Mouse (Mus musculus) neural tube, embryonic 11.5 days (tissue): ENCODE measurements at regions not wholly inside any gene's neighbourhood (a gene's known extent, or its start where the extent isn't known, plus 50 kb on each side); places are given as distances from the start of the nearest gene placed in this dataset.

Source experiments
- ATAC-seq: fragments of 200-750 bp; cut with Nextera tagmentation; 2 replicates; pipeline ENCODE4 v1.8.0; 2017; ENCODE audit warnings: moderate number of reproducible peaks, mild to moderate bottlenecking, moderate TSS enrichment, moderate library complexity; ENCODE audit not compliant: insufficient read depth, low FRiP score, low TSS enrichment
- DNase-seq: peaks from one replicate; pipeline ENCODE4 v3.0.0-alpha.2; 2015; ENCODE audit warnings: low spot score
- H3K27ac ChIP-seq: fragments of 300-500 bp; sonication (generic); 2 replicates; pipeline ENCODE4 v1.5.1; 2014; ENCODE audit warnings: low read depth, mild to moderate bottlenecking, low read length
- H3K27me3 ChIP-seq: fragments of 300-500 bp; sonication (generic); 2 replicates; pipeline ENCODE4 v1.6.1; 2014; ENCODE audit warnings: mild to moderate bottlenecking, low read length, mixed read lengths; ENCODE audit not compliant: control insufficient read depth, insufficient read depth
- H3K36me3 ChIP-seq: fragments of 300-500 bp; sonication (generic); 2 replicates; pipeline ENCODE4 v1.6.1; 2014; ENCODE audit warnings: mild to moderate bottlenecking, low read length, moderate library complexity, mixed read lengths; ENCODE audit not compliant: control insufficient read depth, insufficient read depth
- H3K4me1 ChIP-seq: fragments of 300-500 bp; sonication (generic); 2 replicates; pipeline ENCODE4 v1.6.1; 2014; ENCODE audit warnings: low read length, mixed read lengths; ENCODE audit not compliant: control insufficient read depth, insufficient read depth
- H3K4me2 ChIP-seq: fragments of 300-500 bp; sonication (generic); 2 replicates; pipeline ENCODE4 v1.6.1; 2014; ENCODE audit warnings: low read depth, mild to moderate bottlenecking, moderate library complexity
- H3K4me3 ChIP-seq: fragments of 300-500 bp; sonication (generic); 2 replicates; pipeline ENCODE4 v1.5.1; 2014; ENCODE audit warnings: low read depth, low read length
- H3K9ac ChIP-seq: fragments of 300-500 bp; sonication (generic); 2 replicates; pipeline ENCODE4 v1.6.1; 2014; ENCODE audit warnings: mild to moderate bottlenecking, low read length
- H3K9me3 ChIP-seq: fragments of 300-500 bp; sonication (generic); 2 replicates; pipeline ENCODE4 v1.6.1; 2016; ENCODE audit warnings: low read length; ENCODE audit not compliant: control insufficient read depth
- WGBS: fragments of 180-500 bp; shearing (Covaris S2); extraction: QIAGEN DNeasy Blood & Tissue Kit; methylation state at CpG from one replicate; pipeline ENCODE4 v1.1.7; 2014; 5-methylcytosine and 5-hydroxymethylcytosine counted together

DNA sequence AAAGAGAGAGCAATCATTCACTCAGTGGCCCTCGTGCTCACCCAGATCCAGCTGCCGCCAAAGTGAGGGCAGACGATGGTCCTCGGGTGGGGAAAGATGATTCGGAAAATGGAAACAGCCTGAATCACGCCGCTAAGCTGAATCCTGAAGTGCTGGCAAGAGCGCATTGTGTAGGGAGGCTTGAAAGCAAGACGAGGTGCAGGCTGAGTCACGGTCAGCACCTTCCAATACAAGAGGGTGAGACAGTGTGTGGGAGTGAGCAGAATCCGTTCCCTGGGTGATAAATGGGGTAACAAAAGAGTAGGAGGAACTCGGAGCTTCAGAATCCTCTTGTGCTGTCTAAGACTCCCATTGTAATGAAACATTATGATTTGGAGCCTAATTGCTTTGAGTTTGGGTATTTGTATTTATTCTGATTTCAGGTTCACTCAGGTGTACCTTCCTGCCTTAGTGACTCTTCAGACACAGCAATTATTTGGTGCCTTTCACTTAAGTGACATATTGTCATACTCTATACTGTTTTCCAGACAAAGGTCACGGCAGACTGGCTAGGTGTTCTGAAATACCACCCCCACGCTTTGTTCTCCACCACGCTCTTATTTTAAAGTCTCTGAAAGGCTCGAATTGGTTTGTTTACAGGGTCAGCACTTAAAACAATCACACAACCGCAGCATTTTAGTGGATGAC lies 70.0 kb downstream of the Mbip start:
- ATAC-seq = no peak
- Histone ChIP-seq H3K9me3 (no peaks in the 10 kb centered on the region), H3K9ac (no peak overlapping the region), H3K27ac (no peak overlapping the region), H3K4me2 (no peak overlapping the region), H3K4me3 (no peak overlapping the region), H3K36me3 (no peaks in the 10 kb centered on the region), H3K27me3 (no peaks in the 10 kb centered on the region), H3K4me1 (no peaks in the 10 kb centered on the region)
- WGBS = 43% methylated on average over 17 of the region's 17 CpGs
- no peak for DNase-seq

DNA sequence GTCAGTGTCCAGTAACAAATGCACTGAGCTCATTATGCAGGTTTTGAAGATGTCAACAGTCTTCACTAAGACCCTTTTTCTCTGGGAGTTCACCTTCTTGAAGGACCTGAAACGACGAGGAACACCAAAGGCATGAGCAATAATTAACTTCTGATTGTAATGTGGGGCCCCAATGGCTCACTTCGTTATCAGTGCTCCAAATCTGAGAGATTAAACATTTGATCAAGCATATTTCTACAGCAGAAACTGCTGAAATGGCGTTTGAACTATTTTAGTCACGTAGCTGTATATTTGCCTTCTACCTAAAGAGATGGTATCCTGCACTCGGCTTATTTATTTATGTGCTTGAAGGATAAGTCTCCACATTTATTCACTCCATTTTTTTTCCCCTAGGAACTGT lies 80.6 kb downstream of the Mbip start:
- H3K27ac ChIP-seq = no peak overlapping the region
- H3K27me3 ChIP-seq = no peaks in the 10 kb centered on the region
- H3K9me3 ChIP-seq = no peaks in the 10 kb centered on the region
- 76% methylated on average over 6 of the region's 6 CpGs for WGBS
- H3K9ac ChIP-seq = no peak overlapping the region
- ATAC-seq (no peak), DNase-seq (no peak)
- no peak overlapping the region for H3K4me2 ChIP-seq
- no peak overlapping the region for H3K4me3 ChIP-seq
- H3K4me1 ChIP-seq = no peaks in the 10 kb centered on the region
- H3K36me3 ChIP-seq = no peaks in the 10 kb centered on the region

DNA sequence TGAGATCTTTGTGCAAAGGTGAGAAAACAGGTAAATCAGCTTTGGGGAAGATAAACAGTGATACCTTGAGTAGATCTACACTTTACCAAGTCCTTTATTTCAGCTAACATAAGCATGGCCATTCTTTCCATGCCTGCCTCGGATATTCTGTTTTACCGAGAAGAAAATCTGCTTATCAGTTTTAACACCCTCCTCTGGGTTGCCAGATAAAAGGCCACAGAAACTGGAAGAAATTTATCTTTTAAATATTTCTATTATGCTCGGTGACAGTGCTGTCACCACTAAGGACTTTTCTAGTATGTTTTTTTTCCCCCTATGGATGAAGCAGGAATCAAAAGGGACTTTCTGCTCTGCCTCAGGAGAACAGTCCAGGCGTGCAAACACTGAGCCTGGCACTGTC lies 84.2 kb downstream of the Mbip start:
- no peaks in the 10 kb centered on the region for H3K27me3 ChIP-seq
- ATAC-seq = no peak
- H3K36me3 ChIP-seq = no peaks in the 10 kb centered on the region
- H3K9ac ChIP-seq = no peak overlapping the region
- no peaks in the 10 kb centered on the region for H3K4me1 ChIP-seq
- H3K9me3 ChIP-seq = no peaks in the 10 kb centered on the region
- H3K27ac ChIP-seq = no peak overlapping the region
- no peak overlapping the region for H3K4me3 ChIP-seq
- H3K4me2 ChIP-seq = no peak overlapping the region
- 92% methylated on average over 4 of the region's 4 CpGs for WGBS
- no peak for DNase-seq

DNA sequence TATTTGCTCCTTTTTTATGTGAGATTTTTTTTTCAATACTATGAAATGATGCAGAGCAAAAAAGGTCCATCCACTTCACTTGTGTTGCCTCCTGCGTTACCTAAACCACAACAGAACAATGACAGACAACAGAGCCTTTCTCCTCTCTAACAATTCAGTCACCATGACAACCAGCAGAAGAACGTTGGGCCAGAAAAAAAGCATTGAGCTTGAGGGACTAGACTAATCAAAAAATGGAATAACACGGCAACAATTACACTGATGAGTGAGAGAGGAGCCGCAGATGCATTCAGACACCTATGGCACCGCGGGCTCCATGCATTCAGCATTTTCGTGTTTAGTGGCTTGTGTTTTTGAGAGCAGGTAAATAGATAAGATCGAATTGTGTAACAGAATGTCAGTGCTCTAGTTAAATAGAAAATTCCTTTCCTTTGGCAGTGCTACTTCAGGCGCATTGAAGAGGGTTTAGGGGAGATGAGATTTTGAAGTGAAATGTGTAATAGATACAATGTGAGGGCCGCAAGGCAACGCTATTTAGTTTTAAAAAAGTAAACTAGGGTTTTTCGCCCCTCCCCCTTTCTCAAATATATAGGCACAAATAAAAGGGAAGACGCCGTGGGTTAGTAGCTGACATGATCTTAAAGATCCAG lies 87.2 kb downstream of the Mbip start:
- Histone ChIP-seq H3K9ac (no peak overlapping the region), H3K4me2 (no peak overlapping the region), H3K27me3 (no peaks in the 10 kb centered on the region), H3K27ac (no peak overlapping the region), H3K4me3 (no peak overlapping the region), H3K9me3 (no peaks in the 10 kb centered on the region), H3K36me3 (no peaks in the 10 kb centered on the region), H3K4me1 (no peaks in the 10 kb centered on the region)
- DNase-seq (peak; percentile 28), ATAC-seq (no peak)
- WGBS = 64% methylated on average over 14 of the region's 14 CpGs

DNA sequence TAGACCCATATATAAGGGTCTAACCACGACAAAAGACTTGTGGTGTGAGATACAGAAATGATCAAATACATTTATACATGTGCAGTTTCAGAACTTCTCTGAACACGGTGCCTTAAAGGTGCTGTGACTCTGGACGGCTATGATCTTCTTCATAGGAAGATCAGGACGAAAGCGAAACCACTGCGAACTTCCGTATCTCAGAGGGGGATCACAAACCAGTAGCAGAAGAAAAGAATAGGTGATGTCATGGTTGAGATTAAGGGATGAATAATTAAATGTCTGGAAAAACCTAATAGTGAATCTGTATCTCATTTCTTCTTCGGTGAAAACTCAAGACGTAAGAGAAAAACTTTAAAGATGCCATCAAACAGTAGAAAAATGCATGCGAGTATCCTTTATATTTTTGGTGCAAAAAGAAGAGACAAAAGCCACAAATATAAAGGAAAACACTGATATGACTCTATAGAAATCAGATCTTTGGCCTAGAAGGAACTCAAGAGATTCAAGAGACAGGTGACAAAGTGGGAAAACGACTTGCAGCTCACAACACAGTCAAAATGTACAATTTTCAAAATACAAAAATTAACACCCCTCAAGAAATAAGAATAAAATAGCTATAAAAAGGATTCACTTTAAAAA lies 89.3 kb downstream of the Mbip start:
- DNase-seq (no peak), ATAC-seq (no peak)
- 91% methylated on average over 11 of the region's 11 CpGs for WGBS
- H3K4me2 ChIP-seq = no peak overlapping the region
- H3K4me3 ChIP-seq = no peak overlapping the region
- H3K4me1 ChIP-seq = no peaks in the 10 kb centered on the region
- no peak overlapping the region for H3K9ac ChIP-seq
- H3K27me3 ChIP-seq = no peaks in the 10 kb centered on the region
- no peaks in the 10 kb centered on the region for H3K36me3 ChIP-seq
- H3K9me3 ChIP-seq = no peaks in the 10 kb centered on the region
- no peak overlapping the region for H3K27ac ChIP-seq

DNA sequence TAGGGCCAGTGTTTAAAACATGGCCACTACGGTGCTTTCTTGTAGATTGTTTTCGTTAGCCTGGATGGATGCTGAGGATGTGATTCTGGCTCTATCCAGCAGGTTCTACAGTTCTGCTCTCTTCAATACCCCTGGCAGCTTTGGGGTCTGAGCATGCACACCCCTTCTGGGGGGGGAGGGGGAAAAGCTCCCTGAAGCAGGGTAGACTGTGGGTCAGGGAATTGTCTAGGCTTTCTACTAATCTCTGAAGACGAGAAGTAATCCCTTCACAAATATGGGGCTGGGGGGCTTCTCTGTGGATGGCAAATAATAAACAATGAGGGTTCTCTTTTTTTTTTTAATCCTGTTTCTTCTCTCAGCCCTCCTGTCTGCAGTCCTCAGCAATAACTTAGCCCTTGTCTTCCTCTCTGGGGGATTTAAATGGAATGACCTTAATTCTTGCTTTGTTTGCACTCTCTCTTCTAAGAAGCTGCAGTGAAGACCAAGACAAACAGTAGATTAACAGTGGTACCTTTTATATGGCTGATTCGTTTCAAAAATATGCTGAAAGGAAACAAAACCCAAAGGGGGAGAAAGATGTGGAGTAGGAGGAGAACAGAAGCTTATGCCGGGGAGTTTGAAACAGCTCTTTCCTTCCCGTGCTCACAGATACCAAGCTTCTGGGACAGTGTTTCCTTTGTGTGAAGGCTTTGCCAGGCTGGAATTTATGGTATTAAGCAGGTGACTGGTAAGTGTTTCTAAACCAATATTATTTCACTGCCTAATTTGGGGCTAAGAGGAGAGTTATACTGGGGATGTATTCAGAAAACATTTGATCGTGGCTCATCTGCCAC lies 92.9 kb downstream of the Mbip start:
- 67% methylated on average over 7 of the region's 7 CpGs for WGBS
- H3K27me3 ChIP-seq = no peaks in the 10 kb centered on the region
- no peak overlapping the region for H3K9ac ChIP-seq
- no peaks in the 10 kb centered on the region for H3K36me3 ChIP-seq
- H3K9me3 ChIP-seq = no peaks in the 10 kb centered on the region
- no peak overlapping the region for H3K4me2 ChIP-seq
- no peak for ATAC-seq
- no peak for DNase-seq
- H3K4me1 ChIP-seq = no peaks in the 10 kb centered on the region
- no peak overlapping the region for H3K4me3 ChIP-seq
- H3K27ac ChIP-seq = no peak overlapping the region

DNA sequence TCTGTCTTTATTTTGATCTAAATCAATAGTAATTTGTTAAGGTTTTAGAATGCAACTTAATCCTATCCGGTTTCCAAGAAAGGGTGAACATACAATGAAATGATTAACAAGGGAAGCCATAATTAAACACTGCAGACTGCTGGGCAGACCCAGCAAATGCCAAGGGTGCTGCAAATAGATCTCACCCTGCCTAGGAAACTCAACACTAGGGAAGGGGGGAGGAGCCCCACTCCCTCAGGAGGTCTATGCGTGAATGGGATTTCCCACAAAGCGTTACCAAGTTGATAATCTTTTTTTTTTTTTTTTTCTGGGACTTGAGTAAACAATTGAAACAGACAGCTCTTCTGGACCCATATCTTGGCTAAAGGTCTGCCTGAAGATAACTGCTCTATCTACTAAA lies 95.4 kb downstream of the Mbip start:
- Histone ChIP-seq H3K9me3 (no peaks in the 10 kb centered on the region), H3K27me3 (no peaks in the 10 kb centered on the region), H3K27ac (no peak overlapping the region), H3K4me1 (no peaks in the 10 kb centered on the region), H3K4me2 (no peak overlapping the region), H3K9ac (no peak overlapping the region), H3K4me3 (no peak overlapping the region), H3K36me3 (no peaks in the 10 kb centered on the region)
- DNase-seq = no peak
- 34% methylated on average over 3 of the region's 3 CpGs for WGBS
- ATAC-seq = no peak

DNA sequence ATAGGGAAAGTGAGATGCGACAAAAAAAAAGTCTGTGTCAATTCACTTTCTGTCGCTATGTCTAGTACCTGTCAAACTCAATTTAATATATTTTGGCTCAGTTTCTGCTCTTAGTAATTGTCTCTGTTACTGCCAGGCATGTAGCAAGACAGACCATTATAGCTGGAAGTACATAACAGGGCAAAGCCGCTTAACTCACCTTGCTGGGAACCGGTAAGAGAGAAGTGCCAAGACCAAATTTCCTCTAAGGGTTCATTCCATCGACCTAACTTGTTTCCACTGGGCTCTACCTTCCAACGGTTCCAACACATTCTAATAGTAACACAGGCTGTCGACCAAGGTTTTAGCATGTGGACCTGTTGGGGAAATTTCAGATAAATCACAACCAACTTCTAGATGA lies 99.3 kb downstream of the Mbip start:
- DNase-seq = no peak
- 96% methylated on average over 7 of the region's 7 CpGs for WGBS
- Histone ChIP-seq H3K4me1 (no peaks in the 10 kb centered on the region), H3K36me3 (no peaks in the 10 kb centered on the region), H3K4me3 (no peak overlapping the region), H3K27ac (no peak overlapping the region), H3K27me3 (no peaks in the 10 kb centered on the region), H3K9me3 (no peaks in the 10 kb centered on the region), H3K4me2 (no peak overlapping the region), H3K9ac (no peak overlapping the region)
- ATAC-seq = no peak
